18 mouse cellular contexts compared by ENCODE assay signal in genomic region chr4:87698750-87699149, GRCm38 (mm10).
A peak's percentile ranks its signal among the peaks of the same experiment; 100 is the strongest.
DNase-seq lines count a peak whose midpoint lies in the region; ATAC-seq and TF ChIP-seq lines count a peak whose summit lies in the region.
"Had no signal": no experiment of that assay in that cellular context is flagged by ENCODE, and none has a peak within 500 bp of the region (broad histone marks: within the 10 kb centered on the region; RNA-seq: fewer than 3 reads in every experiment).

No protein-coding gene starts in this region.

- H3K27me3 ChIP-seq in forebrain, embryonic 11.5 days (ENCODE audit: control insufficient read depth, insufficient read depth, low read length): no peaks in the 10 kb centered on the region
- no peaks in the 10 kb centered on the region for H3K27me3 ChIP-seq in forebrain, embryonic 14.5 days (replicated peaks; ENCODE audit: control insufficient read depth, insufficient read depth, low read length)
- H3K27me3 ChIP-seq in midbrain, embryonic 11.5 days (ENCODE audit: control insufficient read depth, insufficient read depth, low read length): no peaks in the 10 kb centered on the region
- no peaks in the 10 kb centered on the region for H3K27me3 ChIP-seq in midbrain, postnatal 0 days (ENCODE audit: insufficient read depth, low read length)
- H3K27me3 ChIP-seq: heart, embryonic 12.5 days had no signal

- H3K9me3 ChIP-seq in forebrain, embryonic 11.5 days (ENCODE audit: control insufficient read depth, low read length): no peaks in the 10 kb centered on the region
- H3K9me3 ChIP-seq in forebrain, embryonic 14.5 days (replicated peaks; ENCODE audit: control insufficient read depth, low read length): no peaks in the 10 kb centered on the region
- no peaks in the 10 kb centered on the region for H3K9me3 ChIP-seq in midbrain, embryonic 11.5 days (ENCODE audit: control insufficient read depth, low read length)
- H3K9me3 ChIP-seq in midbrain, postnatal 0 days (ENCODE audit: low read length): no peaks in the 10 kb centered on the region
- H3K9me3 ChIP-seq: heart, embryonic 12.5 days had no signal

- no peak overlapping the region for H3K4me2 ChIP-seq in forebrain, embryonic 11.5 days (ENCODE audit: low read depth, low read length, severe bottlenecking)
- no peak overlapping the region for H3K4me2 ChIP-seq in forebrain, embryonic 14.5 days (ENCODE audit: low read length)
- no peak overlapping the region for H3K4me2 ChIP-seq in midbrain, embryonic 11.5 days
- no peak overlapping the region for H3K4me2 ChIP-seq in midbrain, postnatal 0 days (ENCODE audit: low read depth, low read length, poor library complexity, severe bottlenecking)
- H3K4me2 ChIP-seq: heart, embryonic 12.5 days had no signal

- H3K9ac ChIP-seq in forebrain, embryonic 11.5 days (ENCODE audit: low read length): no peak overlapping the region
- H3K9ac ChIP-seq in forebrain, embryonic 14.5 days (ENCODE audit: low read length): no peak overlapping the region
- no peak overlapping the region for H3K9ac ChIP-seq in midbrain, embryonic 11.5 days (ENCODE audit: low read length)
- no peak overlapping the region for H3K9ac ChIP-seq in midbrain, postnatal 0 days (replicated peaks; ENCODE audit: low read length, poor library complexity, severe bottlenecking)
- H3K9ac ChIP-seq: heart, embryonic 12.5 days had no signal

- H3K4me3 ChIP-seq in forebrain, embryonic 11.5 days (ENCODE audit: low read depth, low read length): no peak overlapping the region
- H3K4me3 ChIP-seq in forebrain, embryonic 14.5 days (ENCODE audit: low read depth, low read length): no peak overlapping the region
- no peak overlapping the region for H3K4me3 ChIP-seq in midbrain, embryonic 11.5 days (ENCODE audit: low read depth, low read length)
- H3K4me3 ChIP-seq in midbrain, postnatal 0 days (ENCODE audit: low read depth, low read length): no peak overlapping the region
- H3K4me3 ChIP-seq: heart, embryonic 12.5 days had no signal

- no peak overlapping the region for H3K27ac ChIP-seq in forebrain, embryonic 11.5 days (ENCODE audit: low read depth, low read length)
- no peak overlapping the region for H3K27ac ChIP-seq in forebrain, embryonic 14.5 days (ENCODE audit: low read depth, low read length)
- no peak overlapping the region for H3K27ac ChIP-seq in midbrain, embryonic 11.5 days (ENCODE audit: low read depth, low read length)
- H3K27ac ChIP-seq in midbrain, postnatal 0 days (ENCODE audit: low read depth, low read length): no peak overlapping the region

- peak; percentile 53 for ATAC-seq in forebrain, embryonic 11.5 days (replicated peaks; ENCODE audit: low FRiP score)
- ATAC-seq in forebrain, embryonic 14.5 days: no peak
- 0 out of 2 replicates have a peak, but pooled peaks have one; percentile 67 for ATAC-seq in midbrain, embryonic 11.5 days (ENCODE audit: low FRiP score)
- no peak for ATAC-seq in midbrain, postnatal 0 days (ENCODE audit: low FRiP score)

- TF ChIP-seq CTCF in midbrain, postnatal 0 days (IDR thresholded peaks at IDR 0.05): no peak

- 16% methylated on average over 3 of the region's 3 CpGs for WGBS in forebrain, embryonic 11.5 days
- 29% methylated on average over 3 of the region's 3 CpGs for WGBS in forebrain, embryonic 14.5 days
- 40% methylated on average over 3 of the region's 3 CpGs for WGBS in midbrain, embryonic 11.5 days
- 34% methylated on average over 3 of the region's 3 CpGs for WGBS in midbrain, postnatal 0 days

- DNase-seq in forebrain, embryonic 11.5 days (ENCODE audit: low spot score): no peak
- no peak for DNase-seq in forebrain, embryonic 14.5 days (ENCODE audit: low spot score)
- no peak for DNase-seq in midbrain, embryonic 11.5 days (ENCODE audit: low spot score, missing footprints)
- no peak for DNase-seq in midbrain, postnatal 0 days (ENCODE audit: low spot score)
- DNase-seq in embryo, embryonic 11 days: peak; percentile 36
- peak; percentile 52 for DNase-seq in retina, embryonic 14.5 days (ENCODE audit: low spot score)
- DNase-seq in cerebellum, postnatal 36 days: no peak
- no peak for DNase-seq in frontal cortex, adult 2 months (ENCODE audit: extremely low spot score in 1 of 2, low spot score in 1 of 2)
- DNase-seq: adrenal gland, adult 8-10 months; cerebellum, adult 11-12 months; gastrocnemius, postnatal 36 days; heart, postnatal 36 days; kidney, adult 8-10 months; lung, adult 2 months; lung, postnatal 36 days; spleen, adult 18-20 months; thymus, adult 18-20 months had no signal

- H3K36me3 ChIP-seq in forebrain, embryonic 11.5 days (ENCODE audit: control insufficient read depth, insufficient read depth, low read length): no peaks in the 10 kb centered on the region
- H3K36me3 ChIP-seq in forebrain, embryonic 14.5 days (ENCODE audit: control insufficient read depth, insufficient read depth, low read length): no peaks in the 10 kb centered on the region
- H3K36me3 ChIP-seq in midbrain, embryonic 11.5 days (ENCODE audit: control insufficient read depth, insufficient read depth, low read length): no peaks in the 10 kb centered on the region
- no peaks in the 10 kb centered on the region for H3K36me3 ChIP-seq in midbrain, postnatal 0 days (ENCODE audit: insufficient read depth, low read length)
- H3K36me3 ChIP-seq: heart, embryonic 12.5 days had no signal

- H3K4me1 ChIP-seq in forebrain, embryonic 11.5 days (replicated peaks; ENCODE audit: control insufficient read depth, insufficient read depth, low read length): no peaks in the 10 kb centered on the region; the same call in 1 of the 2 replicates
- peaks cover 3% of the 10 kb centered on the region; the same call in 1 of the 2 replicates for H3K4me1 ChIP-seq in forebrain, embryonic 14.5 days (ENCODE audit: control insufficient read depth, insufficient read depth, low read length)
- H3K4me1 ChIP-seq in midbrain, embryonic 11.5 days (ENCODE audit: control insufficient read depth, insufficient read depth, low read length): peaks cover 6% of the 10 kb centered on the region
- no peaks in the 10 kb centered on the region for H3K4me1 ChIP-seq in midbrain, postnatal 0 days (ENCODE audit: insufficient read depth, low read length)

Comparison
In these comparisons a context has a peak if more than half of its experiments do, and no peak if none do; other contexts are left out.
1. ATAC-seq: peak in forebrain, embryonic 11.5 days (single experiment) and midbrain, embryonic 11.5 days (single experiment); none in forebrain, embryonic 14.5 days (single experiment) and midbrain, postnatal 0 days (single experiment).
2. DNase-seq: peak in embryo, embryonic 11 days (single experiment) and retina, embryonic 14.5 days (single experiment); none in forebrain, embryonic 11.5 days (single experiment), forebrain, embryonic 14.5 days (single experiment), midbrain, embryonic 11.5 days (single experiment), midbrain, postnatal 0 days (single experiment), cerebellum, postnatal 36 days (0 of 2) and frontal cortex, adult 2 months (0 of 2).